Mouse (Mus musculus) lung, embryonic 14.5 days (tissue): ENCODE results near the gene Fkbp15. TPM values are rescaled to one million over a fixed set of nuclear protein-coding genes. Genes with fewer than 3 reads are reported as not detected.

Source experiments
- ATAC-seq: fragments of 200-750 bp; cut with Nextera tagmentation; 2 replicates; pipeline ENCODE4 v1.8.0; 2017; ENCODE audit warnings: mild to moderate bottlenecking, moderate TSS enrichment, moderate library complexity; ENCODE audit not compliant: insufficient read depth
- DNase-seq: peaks from one replicate; pipeline ENCODE4 v3.0.0-alpha.2; 2015
- H3K27ac ChIP-seq: fragments of 300-500 bp; sonication (generic); 2 replicates; pipeline ENCODE4 v1.5.1; 2014; ENCODE audit warnings: low read depth, mild to moderate bottlenecking, moderate library complexity
- H3K27me3 ChIP-seq: fragments of 300-500 bp; sonication (generic); 2 replicates; pipeline ENCODE4 v1.6.1; 2014; ENCODE audit warnings: low read length, control low read depth; ENCODE audit not compliant: insufficient read depth
- H3K36me3 ChIP-seq: fragments of 300-500 bp; sonication (generic); 2 replicates; pipeline ENCODE4 v1.6.1; 2014; ENCODE audit warnings: control low read depth; ENCODE audit not compliant: insufficient read depth
- H3K4me1 ChIP-seq: fragments of 300-500 bp; sonication (generic); 2 replicates; pipeline ENCODE4 v1.6.1; 2014; ENCODE audit warnings: antibody characterized with exemption, control low read depth; ENCODE audit not compliant: insufficient read depth
- H3K4me2 ChIP-seq: fragments of 300-500 bp; sonication (generic); 2 replicates; pipeline ENCODE4 v1.6.1; 2014; ENCODE audit warnings: mild to moderate bottlenecking
- H3K4me3 ChIP-seq: fragments of 300-500 bp; sonication (generic); 2 replicates; pipeline ENCODE4 v1.5.1; 2014; ENCODE audit warnings: low read depth, low read length
- H3K9ac ChIP-seq: fragments of 300-500 bp; sonication (generic); 2 replicates; pipeline ENCODE4 v1.6.1; 2014
- H3K9me3 ChIP-seq: fragments of 300-500 bp; sonication (generic); 2 replicates; pipeline ENCODE4 v1.6.1; 2016; ENCODE audit warnings: low read depth, low read length, control low read depth
- CTCF ChIP-seq: IDR thresholded peaks from 2 replicates; pipeline ENCODE4 v1.5.1; 2016; ENCODE audit warnings: antibody characterized with exemption, low read depth
- WGBS: fragments of 180-500 bp; shearing (Covaris S2); extraction: QIAGEN DNeasy Blood & Tissue Kit; methylation state at CpG from one replicate; pipeline ENCODE4 v1.1.7; 2014; 5-methylcytosine and 5-hydroxymethylcytosine counted together
- polyA plus RNA-seq: library from polyadenylated mRNA; unstranded; fragments of >200 nt; fragmentation: Nextera tagmentation; extraction: Ambion mirVana; gene quantifications from 2 replicates; pipeline ENCODE4 v1.2.1, GENCODE M21; 2014

The Fkbp15 gene
- polyA plus RNA-seq, 1 experiment from 2014 or later = 26.6 TPM

DNA sequence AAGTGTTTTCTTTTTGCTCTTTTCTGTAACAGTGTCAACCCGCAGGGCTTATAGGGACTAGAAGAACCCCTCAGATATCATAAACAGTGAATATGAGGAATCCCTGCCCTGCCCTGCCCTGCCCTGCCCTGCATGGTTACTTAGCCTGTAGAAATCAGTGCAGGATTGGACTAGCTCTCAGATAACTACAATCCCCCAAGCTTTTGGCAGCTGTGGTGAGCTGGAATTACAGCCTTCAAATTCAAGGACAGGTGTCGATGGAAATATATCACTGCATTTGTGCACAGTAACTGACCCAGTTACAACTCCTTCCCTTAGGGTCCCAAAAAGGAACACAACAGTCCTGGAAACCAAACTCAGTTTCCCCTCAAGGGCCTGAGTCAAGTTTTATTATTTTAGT, 60.3 kb downstream of the Fkbp15 start:
- H3K4me3 ChIP-seq = no peak overlapping the region
- no peaks in the 10 kb centered on the region for H3K27me3 ChIP-seq
- DNase-seq (no peak), ATAC-seq (no peak)
- no peak overlapping the region for H3K27ac ChIP-seq
- no peak overlapping the region for H3K9ac ChIP-seq
- no peaks in the 10 kb centered on the region for H3K9me3 ChIP-seq
- H3K36me3 ChIP-seq = peaks cover 79% of the 10 kb centered on the region
- no peak overlapping the region for H3K4me2 ChIP-seq
- no peaks in the 10 kb centered on the region for H3K4me1 ChIP-seq
- 85% methylated on average over 2 of the region's 2 CpGs for WGBS
- TF ChIP-seq CTCF = no peak

DNA sequence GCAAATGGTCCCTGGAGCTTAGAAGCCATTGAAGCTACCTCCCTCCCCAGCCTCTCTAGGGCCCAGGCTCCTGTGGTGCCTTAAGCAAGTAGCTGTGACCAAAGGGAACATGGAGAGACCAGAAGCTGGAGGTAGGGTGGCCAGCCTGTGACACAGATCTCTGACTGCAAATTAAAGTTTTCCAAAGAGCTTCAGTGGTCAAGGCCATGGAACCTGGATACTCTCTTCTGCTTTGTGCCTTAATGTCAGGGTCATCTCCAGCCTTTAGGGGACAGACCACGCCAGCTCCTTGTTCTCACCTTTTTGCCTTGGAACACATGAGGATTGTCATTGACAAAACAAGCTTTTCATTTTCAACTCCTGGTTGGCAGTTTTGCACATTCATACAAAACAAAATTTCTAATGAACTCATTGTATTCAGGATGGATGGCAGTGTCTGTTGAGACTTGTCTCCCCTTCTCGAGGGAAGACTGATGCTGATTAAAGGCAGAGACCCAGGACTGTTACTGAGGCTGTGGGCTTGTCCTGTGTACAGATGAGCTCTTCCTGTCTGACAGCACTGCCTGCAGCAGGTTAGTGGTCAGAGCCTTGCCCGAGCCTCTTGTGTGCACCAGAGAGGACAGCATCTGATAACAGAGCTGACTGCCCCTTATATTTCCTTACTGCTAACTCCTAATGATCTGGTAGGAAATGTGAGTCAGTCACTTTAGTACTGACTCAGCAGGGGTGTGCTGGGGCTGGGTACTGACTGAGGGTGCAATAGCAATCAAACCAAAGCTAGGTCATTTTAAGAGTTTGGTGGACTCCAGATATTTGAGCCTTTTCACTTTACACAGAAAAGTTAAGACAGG, 62.8 kb downstream of the Fkbp15 start:
- Histone ChIP-seq H3K9ac (no peak overlapping the region), H3K27ac (no peak overlapping the region), H3K36me3 (peaks cover 55% of the 10 kb centered on the region), H3K4me2 (no peak overlapping the region), H3K9me3 (no peaks in the 10 kb centered on the region), H3K27me3 (no peaks in the 10 kb centered on the region), H3K4me1 (no peaks in the 10 kb centered on the region), H3K4me3 (no peak overlapping the region)
- 75% methylated on average over 3 of the region's 3 CpGs for WGBS
- DNase-seq (no peak), ATAC-seq (no peak)
- TF ChIP-seq CTCF = no peak

DNA sequence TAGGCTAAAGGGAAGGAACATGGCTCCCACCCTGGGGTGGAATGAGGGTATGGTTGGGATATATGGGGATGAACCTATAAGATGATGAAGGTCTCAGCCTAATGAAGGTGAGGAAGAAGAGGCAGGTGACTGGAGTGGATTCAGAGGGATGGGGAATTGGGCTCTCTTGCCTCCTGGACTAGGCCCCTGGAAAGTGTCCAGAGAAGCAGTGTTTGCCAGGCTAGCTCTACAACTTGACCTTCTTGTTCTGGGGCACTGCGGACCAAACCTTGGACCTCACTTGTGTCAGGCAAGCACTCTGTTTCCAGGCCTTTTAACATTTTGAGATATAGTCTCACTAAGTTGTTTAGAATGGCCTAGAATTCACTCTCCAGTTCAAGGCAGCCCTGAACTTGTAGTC, 65.6 kb downstream of the Fkbp15 start:
- no peak overlapping the region for H3K9ac ChIP-seq
- no peak overlapping the region for H3K27ac ChIP-seq
- H3K9me3 ChIP-seq = no peaks in the 10 kb centered on the region
- H3K27me3 ChIP-seq = no peaks in the 10 kb centered on the region
- no peak overlapping the region for H3K4me3 ChIP-seq
- DNase-seq (no peak), ATAC-seq (no peak)
- TF ChIP-seq CTCF = no peak
- H3K36me3 ChIP-seq = peaks cover 32% of the 10 kb centered on the region
- no peak overlapping the region for H3K4me2 ChIP-seq
- 100% methylated on average over 1 of the region's 1 CpGs for WGBS
- no peaks in the 10 kb centered on the region for H3K4me1 ChIP-seq

DNA sequence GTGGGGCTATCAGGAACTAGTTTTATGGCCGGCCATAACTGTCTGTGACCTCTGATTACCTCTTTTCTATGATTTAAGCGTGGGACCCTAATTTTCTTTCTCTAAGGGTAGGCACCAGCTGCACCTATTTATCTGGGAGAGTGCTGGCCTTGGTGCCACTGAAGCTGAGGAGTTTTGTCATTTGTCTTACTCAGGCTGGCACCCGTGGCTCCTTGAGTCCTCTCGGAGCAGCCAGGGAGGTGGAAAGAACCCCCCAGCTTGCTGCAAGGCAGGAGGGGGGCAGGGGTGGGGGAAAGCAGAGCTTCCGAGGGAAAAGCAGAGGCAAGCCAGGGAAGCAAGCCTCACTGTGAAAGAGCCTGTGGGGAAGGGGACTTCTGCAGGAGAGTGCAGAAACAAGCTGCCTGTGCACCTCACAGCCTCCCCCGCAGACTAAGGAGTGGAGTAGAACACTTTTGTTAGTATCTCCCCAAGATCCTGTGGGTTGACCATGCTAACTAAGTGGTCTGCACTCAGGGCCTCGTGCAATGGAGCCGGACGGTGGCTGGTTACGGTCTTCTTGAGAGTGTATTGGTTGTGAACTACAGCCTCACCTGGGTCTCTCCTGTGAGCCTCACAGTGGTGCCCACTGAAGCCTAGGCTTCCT, 67.0 kb downstream of the Fkbp15 start:
- no peak overlapping the region for H3K27ac ChIP-seq
- H3K4me1 ChIP-seq = no peaks in the 10 kb centered on the region
- no peak for DNase-seq
- H3K27me3 ChIP-seq = no peaks in the 10 kb centered on the region
- H3K9me3 ChIP-seq = no peaks in the 10 kb centered on the region
- H3K9ac ChIP-seq = no peak overlapping the region
- 61% methylated on average over 10 of the region's 10 CpGs for WGBS
- H3K4me2 ChIP-seq = no peak overlapping the region
- ATAC-seq = no peak
- H3K4me3 ChIP-seq = no peak overlapping the region
- TF ChIP-seq CTCF = no peak
- peaks cover 18% of the 10 kb centered on the region; the same call in 1 of the 2 replicates for H3K36me3 ChIP-seq

DNA sequence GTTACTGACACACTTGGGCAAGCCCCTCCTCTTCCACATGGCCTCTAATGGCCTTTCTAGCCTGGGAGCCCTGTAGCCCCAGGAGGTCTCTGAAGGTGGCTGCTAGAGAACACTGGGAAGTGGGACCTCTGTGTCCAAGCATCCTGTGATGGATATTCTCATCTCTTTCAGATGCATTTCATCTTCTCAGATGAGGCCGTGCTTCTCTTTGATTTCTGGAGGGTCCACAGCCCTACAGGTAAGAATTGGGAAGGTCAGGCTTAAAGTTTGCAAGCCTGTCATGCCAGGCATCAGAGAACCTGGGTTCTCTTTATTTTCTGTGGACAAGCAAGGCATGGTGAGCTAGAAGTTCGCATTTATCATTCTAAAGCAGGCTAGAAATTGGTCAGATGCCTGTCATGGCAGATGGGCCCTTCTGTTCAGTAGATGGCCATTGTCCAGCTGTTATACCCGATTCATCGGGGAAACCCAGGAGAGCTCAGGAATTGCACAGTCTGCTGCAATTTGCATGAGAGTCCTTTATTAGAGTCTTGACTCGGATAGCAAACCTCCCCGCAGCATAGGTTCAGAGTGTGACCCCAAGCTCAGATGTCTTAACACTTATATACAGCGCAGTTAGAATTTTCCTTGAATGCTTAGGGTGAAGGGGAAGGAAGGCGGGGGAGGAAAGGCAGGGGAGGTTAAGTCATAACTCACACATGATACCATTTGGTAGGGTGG, 67.7 kb downstream of the Fkbp15 start:
- 75% methylated on average over 8 of the region's 8 CpGs for WGBS
- TF ChIP-seq CTCF = no peak
- Histone ChIP-seq H3K9ac (no peak overlapping the region), H3K36me3 (peaks cover 14% of the 10 kb centered on the region; the same call in 1 of the 2 replicates), H3K4me3 (no peak overlapping the region), H3K4me2 (no peak overlapping the region), H3K4me1 (0 out of 2 replicates have a peak, but pooled peaks cover 4% of the 10 kb centered on the region), H3K9me3 (no peaks in the 10 kb centered on the region), H3K27ac (no peak overlapping the region), H3K27me3 (no peaks in the 10 kb centered on the region)
- DNase-seq (no peak), ATAC-seq (no peak)

DNA sequence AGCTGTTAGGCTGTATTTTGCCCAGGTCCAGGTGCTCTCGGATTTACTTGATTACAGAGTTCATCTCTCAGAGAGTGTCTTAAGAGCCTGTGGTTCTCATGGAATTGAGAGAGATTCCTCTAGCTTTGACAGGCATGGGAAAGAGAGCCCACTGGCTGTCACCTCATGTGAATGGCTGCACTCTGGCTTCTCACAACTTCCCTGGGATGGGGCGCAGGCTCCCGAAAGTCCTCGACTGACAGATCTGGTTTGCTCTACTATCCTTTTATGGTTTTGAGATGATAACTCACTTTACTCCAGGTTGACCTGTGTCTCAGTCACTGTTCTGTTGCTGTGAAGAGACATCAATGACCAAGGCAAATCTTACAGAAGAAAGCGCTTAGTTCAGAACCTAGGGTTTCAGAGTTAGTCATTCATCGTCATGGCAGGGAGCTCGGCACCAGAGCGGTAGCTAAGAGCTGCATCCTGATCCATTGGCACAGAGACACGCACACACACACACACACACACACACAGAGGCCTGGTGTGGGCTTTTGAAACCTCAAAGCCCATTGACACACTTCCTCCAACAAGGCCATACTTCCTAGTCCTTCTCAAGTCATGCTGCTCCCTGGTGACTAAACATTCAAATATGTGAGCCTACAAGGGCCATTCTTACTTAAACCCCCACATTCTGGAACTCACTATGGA, 69.4 kb downstream of the Fkbp15 start:
- Histone ChIP-seq H3K4me2 (no peak overlapping the region), H3K36me3 (no peaks in the 10 kb centered on the region), H3K4me1 (0 out of 2 replicates have a peak, but pooled peaks cover 8% of the 10 kb centered on the region), H3K27ac (no peak overlapping the region), H3K27me3 (no peaks in the 10 kb centered on the region), H3K9ac (no peak overlapping the region), H3K9me3 (no peaks in the 10 kb centered on the region), H3K4me3 (no peak overlapping the region)
- 82% methylated on average over 9 of the region's 9 CpGs for WGBS
- no peak for TF ChIP-seq CTCF
- ATAC-seq = no peak
- no peak for DNase-seq

DNA sequence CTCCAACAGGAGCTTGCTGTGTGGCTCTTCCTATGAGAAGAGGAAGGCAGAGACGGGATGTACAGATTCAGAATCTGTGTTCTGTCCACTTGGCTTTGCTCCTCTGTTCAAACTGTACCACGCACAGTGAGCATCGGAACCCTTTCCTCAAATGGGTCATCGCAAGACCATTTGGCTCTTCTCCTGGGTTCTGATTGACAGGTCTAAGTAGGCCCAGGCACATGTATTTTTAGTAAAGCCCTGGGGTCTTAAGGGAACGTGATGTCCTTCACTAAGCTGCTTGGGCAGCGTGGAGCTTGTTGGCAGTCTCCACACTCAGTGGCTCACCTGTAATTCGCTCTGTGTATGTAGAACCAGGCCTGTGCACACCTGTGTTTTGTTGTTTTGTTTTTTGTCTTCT, 71.1 kb downstream of the Fkbp15 start:
- TF ChIP-seq CTCF = no peak
- Histone ChIP-seq H3K4me2 (no peak overlapping the region), H3K4me3 (no peak overlapping the region), H3K36me3 (no peaks in the 10 kb centered on the region), H3K9ac (no peak overlapping the region), H3K9me3 (no peaks in the 10 kb centered on the region), H3K27me3 (no peaks in the 10 kb centered on the region), H3K4me1 (0 out of 2 replicates have a peak, but pooled peaks cover 8% of the 10 kb centered on the region), H3K27ac (no peak overlapping the region)
- ATAC-seq (no peak), DNase-seq (no peak)
- WGBS = 85% methylated on average over 7 of the region's 7 CpGs
